ENCODE assay signal across 9 mouse cellular contexts in the genomic region with DNA sequence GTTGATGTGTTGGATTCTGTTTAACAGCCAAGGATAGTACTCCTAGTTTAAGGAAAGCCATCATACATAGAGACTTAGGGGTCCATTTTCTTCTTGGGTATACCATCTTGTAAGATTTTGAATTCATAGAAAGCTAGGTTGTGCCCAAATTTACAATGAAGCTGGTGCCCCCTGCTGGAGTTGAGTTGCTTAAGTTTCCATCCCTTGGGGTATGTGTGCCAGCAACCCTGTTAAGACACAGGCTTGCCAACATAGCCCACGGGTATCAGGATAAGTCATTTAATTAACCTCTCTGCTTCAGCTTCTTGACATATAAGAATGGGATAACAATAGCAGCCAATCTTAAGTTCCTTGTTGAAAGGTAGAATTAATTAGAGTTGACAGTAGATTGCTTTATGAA.
A peak's percentile ranks its signal among the peaks of the same experiment; 100 is the strongest.
DNase-seq lines count a peak whose midpoint lies in the region; TF ChIP-seq lines count a peak whose summit lies in the region.
"Had no signal": no experiment of that assay in that cellular context is flagged by ENCODE, and none has a peak within 500 bp of the region (broad histone marks: within the 10 kb centered on the region; RNA-seq: fewer than 3 reads in every experiment).

No protein-coding gene starts in this region.

- TF ChIP-seq EP300 in heart, adult 2 months (IDR thresholded peaks at IDR 0.05; ENCODE audit: insufficient read depth, low read depth, low read length): no peak

- peak; percentile 75 for TF ChIP-seq CTCF in heart, adult 2 months (IDR thresholded peaks at IDR 0.05)

- no peaks in the 10 kb centered on the region for H3K27me3 ChIP-seq in heart, adult 2 months (ENCODE audit: control insufficient read depth, insufficient read depth, low read length)
- H3K27me3 ChIP-seq: heart, embryonic 13.5 days had no signal

- intact Hi-C loops in heart, adult 2 months (cut with DNase I): loop anchor here (2.0 to 10.0 kb wide), 3 partner anchors 89 to 667 kb away; no protein-coding TSS in a partner anchor

- no peak overlapping the region for H3K9ac ChIP-seq in heart, adult 2 months (ENCODE audit: low read depth, low read length)
- H3K9ac ChIP-seq: heart, embryonic 13.5 days had no signal

- peak; percentile 22 to 38 for DNase-seq in heart, adult 2 months
- DNase-seq in heart, adult 11 months: no peak
- DNase-seq in ES-CJ7 (ENCODE audit: low read depth, low spot score): peak; percentile 38
- DNase-seq in cerebellum, adult 8-10 months: peak; percentile 19
- peak; percentile 50 to 57 for DNase-seq in frontal cortex, postnatal 25 days (ENCODE audit: low spot score in 2 of 2)
- peak; percentile 45 for DNase-seq in layer of hippocampus, adult 9-10 months (ENCODE audit: low spot score)
- peak; percentile 23 to 56 for DNase-seq in lung, postnatal 4 days
- peak; percentile 52 for DNase-seq in urinary bladder, postnatal 25 days (ENCODE audit: low spot score)

- no peak overlapping the region for H3K4me3 ChIP-seq in heart, adult 2 months
- H3K4me3 ChIP-seq: heart, embryonic 13.5 days had no signal

- H3K79me2 ChIP-seq in heart, adult 2 months (replicated peaks; ENCODE audit: control insufficient read depth, insufficient read depth, low read length): no peaks in the 10 kb centered on the region

- no peaks in the 10 kb centered on the region for H3K36me3 ChIP-seq in heart, adult 2 months (ENCODE audit: control insufficient read depth, insufficient read depth, low read length)
- H3K36me3 ChIP-seq: heart, embryonic 13.5 days had no signal

- 27% methylated on average over 1 of the region's 1 CpGs for WGBS in heart, adult 2 months

- no peak for TF ChIP-seq POLR2A in heart, adult 2 months (IDR thresholded peaks at IDR 0.05; ENCODE audit: insufficient read depth, low read depth, low read length)

- H3K27ac ChIP-seq in heart, adult 2 months: no peak overlapping the region
- H3K27ac ChIP-seq: heart, embryonic 13.5 days had no signal

- H3K4me1 ChIP-seq in heart, adult 2 months (ENCODE audit: control insufficient read depth, insufficient read depth, low read length): no peaks in the 10 kb centered on the region
- H3K4me1 ChIP-seq: heart, embryonic 13.5 days had no signal
